Mouse (Mus musculus): ENCODE data around the gene Stk26.

- TF ChIP-seq CTCF (IDR thresholded peaks at IDR 0.05) = no peak
- TF ChIP-seq EP300 (IDR thresholded peaks at IDR 0.05; ENCODE audit: insufficient read depth, low read depth, low read length) = no peak
Observed at GRCm38 (mm10) chrX:50850428-50851184, 9.8 kb downstream of the Stk26 start.
